Mouse (Mus musculus) MEL (cell line): ENCODE measurements around the gene Polr2c. TPM values are rescaled to one million over a fixed set of nuclear protein-coding genes. Genes with fewer than 3 reads are reported as not detected.

Experiments used
- DNase-seq: peaks from one replicate; pipeline ENCODE4 v3.0.0; 2011; ENCODE audit warnings: low read depth, low spot score
- H3K27ac ChIP-seq: 2 replicates; pipeline ENCODE4 v1.5.1; 2012; ENCODE audit warnings: low read depth, mild to moderate bottlenecking, control low read depth, low read length, moderate library complexity; ENCODE audit not compliant: control insufficient read depth
- H3K27me3 ChIP-seq, 2 experiments: fragments of 150-350 bp in 1 of 2; sonication (generic) in 1 of 2; 2 replicates each; pipeline ENCODE4 v1.6.1; 2012; ENCODE audit warnings: low read length in 2 of 2, mild to moderate bottlenecking in 2 of 2, improper control_type of control experiment in 1 of 2, moderate library complexity in 1 of 2; ENCODE audit not compliant: insufficient read depth in 2 of 2, control insufficient read depth in 1 of 2
- H3K36me3 ChIP-seq, 2 experiments: 2 replicates each; pipeline ENCODE4 v1.6.1; 2012 to 2014; ENCODE audit warnings: low read length in 2 of 2, improper control_type of control experiment in 1 of 2, inconsistent platforms in 1 of 2, mild to moderate bottlenecking in 1 of 2; ENCODE audit not compliant: insufficient read depth in 2 of 2, control insufficient read depth in 1 of 2
- H3K4me1 ChIP-seq, 2 experiments: fragments of 150-350 bp in 1 of 2; sonication (generic) in 1 of 2; 2 replicates each; pipeline ENCODE4 v1.6.1; 2012; ENCODE audit warnings: low read length in 2 of 2, improper control_type of control experiment in 1 of 2, mild to moderate bottlenecking in 1 of 2; ENCODE audit not compliant: insufficient read depth in 2 of 2, control insufficient read depth in 1 of 2
- H3K4me3 ChIP-seq, 2 experiments: fragments of 150-350 bp in 1 of 2; sonication (generic) in 1 of 2; 2 replicates each; pipeline ENCODE4 v1.5.1; 2012; ENCODE audit warnings: low read depth in 2 of 2, low read length in 2 of 2, mild to moderate bottlenecking in 2 of 2, moderate library complexity in 2 of 2, control low read depth in 1 of 2, improper control_type of control experiment in 1 of 2; ENCODE audit not compliant: control insufficient read depth in 1 of 2, insufficient read depth in 1 of 2
- H3K79me2 ChIP-seq: 2 replicates; pipeline ENCODE4 v1.6.1; 2012; ENCODE audit warnings: mild to moderate bottlenecking, low read length, moderate library complexity; ENCODE audit not compliant: control insufficient read depth, poor library complexity, insufficient read depth
- H3K9ac ChIP-seq: 2 replicates; pipeline ENCODE4 v1.6.1; 2012; ENCODE audit warnings: low read depth, mild to moderate bottlenecking, control low read depth, low read length, moderate library complexity; ENCODE audit not compliant: control insufficient read depth, poor library complexity, severe bottlenecking
- H3K9me3 ChIP-seq: fragments of 150-350 bp; sonication (generic); replicated peaks from 2 replicates; pipeline ENCODE4 v1.6.1; 2012; ENCODE audit warnings: mild to moderate bottlenecking, low read length, improper control_type of control experiment, moderate library complexity; ENCODE audit not compliant: insufficient read depth
- BHLHE40 ChIP-seq: IDR thresholded peaks from 2 replicates; pipeline ENCODE4 v1.6.1; 2012; ENCODE audit warnings: low read depth, mild to moderate bottlenecking, inconsistent platforms, low read length, improper control_type of control experiment, borderline replicate concordance
- CHD1 ChIP-seq: IDR thresholded peaks from 2 replicates; pipeline ENCODE4 v1.6.1; 2012; ENCODE audit warnings: low read depth, mild to moderate bottlenecking, inconsistent platforms, low read length, improper control_type of control experiment
- CHD2 ChIP-seq: IDR thresholded peaks from 2 replicates; pipeline ENCODE4 v1.6.1; 2011; ENCODE audit warnings: low read length, improper control_type of control experiment
- CTCF ChIP-seq, 3 experiments: IDR thresholded peaks in 2 of 3; conservative IDR thresholded peaks in 1 of 3; 2 replicates each; pipeline ENCODE4 v1.5.1; 2011 to 2012; ENCODE audit warnings: low read length in 3 of 3, low read depth in 2 of 3, mild to moderate bottlenecking in 2 of 3, improper control_type of control experiment in 1 of 3, inconsistent platforms in 1 of 3, mixed read lengths in 1 of 3, moderate library complexity in 1 of 3; ENCODE audit not compliant: control insufficient read depth in 1 of 3, insufficient read depth in 1 of 3, poor library complexity in 1 of 3, severe bottlenecking in 1 of 3
- E2F4 ChIP-seq: IDR thresholded peaks from 2 replicates; pipeline ENCODE4 v1.6.1; 2011; ENCODE audit warnings: low read depth, low read length, improper control_type of control experiment, borderline replicate concordance
- ELF1 ChIP-seq: IDR thresholded peaks from 2 replicates; pipeline ENCODE4 v1.6.1; 2014; ENCODE audit warnings: low read depth, mild to moderate bottlenecking, inconsistent platforms, low read length, improper control_type of control experiment, moderate library complexity
- GABPA ChIP-seq: IDR thresholded peaks from 2 replicates; pipeline ENCODE4 v1.6.1; 2012; ENCODE audit warnings: low read depth, mild to moderate bottlenecking, inconsistent platforms, low read length, improper control_type of control experiment, moderate library complexity
- MAFK ChIP-seq: IDR thresholded peaks from 2 replicates; pipeline ENCODE4 v1.6.1; 2011; ENCODE audit warnings: low read depth, mild to moderate bottlenecking, low read length, improper control_type of control experiment, borderline replicate concordance
- MAX ChIP-seq: IDR thresholded peaks from 2 replicates; pipeline ENCODE4 v1.6.1; 2011; ENCODE audit warnings: low read length, improper control_type of control experiment
- MAZ ChIP-seq: IDR thresholded peaks from 2 replicates; pipeline ENCODE4 v1.6.1; 2012; ENCODE audit warnings: low read depth, mild to moderate bottlenecking, inconsistent platforms, low read length, improper control_type of control experiment
- MYB ChIP-seq: IDR thresholded peaks from 2 replicates; pipeline ENCODE4 v1.6.1; 2011; ENCODE audit warnings: mild to moderate bottlenecking, low read depth, low read length, improper control_type of control experiment
- MYC ChIP-seq: IDR thresholded peaks from 2 replicates; pipeline ENCODE4 v1.6.1; 2011; ENCODE audit warnings: low read depth, mild to moderate bottlenecking, low read length, improper control_type of control experiment, moderate library complexity
- NELFE ChIP-seq: IDR thresholded peaks from 2 replicates; pipeline ENCODE4 v1.6.1; 2011; ENCODE audit warnings: low read depth, low read length, improper control_type of control experiment
- NRF1 ChIP-seq: IDR thresholded peaks from 2 replicates; pipeline ENCODE4 v1.6.1; 2014; ENCODE audit warnings: low read depth, mild to moderate bottlenecking, inconsistent platforms, low read length, improper control_type of control experiment, moderate library complexity; ENCODE audit not compliant: poor library complexity, insufficient read depth, severe bottlenecking
- POLR2A ChIP-seq, 2 experiments: IDR thresholded peaks; 2 replicates each; pipeline ENCODE4 v1.6.1; 2011 to 2012; ENCODE audit warnings: low read length in 2 of 2, mild to moderate bottlenecking in 2 of 2, control low read depth in 1 of 2, improper control_type of control experiment in 1 of 2, low read depth in 1 of 2, moderate library complexity in 1 of 2; ENCODE audit not compliant: control insufficient read depth in 1 of 2, insufficient read depth in 1 of 2, poor library complexity in 1 of 2
- POLR2AphosphoS2 ChIP-seq: IDR thresholded peaks from 2 replicates; pipeline ENCODE4 v1.6.1; 2011; ENCODE audit warnings: low read length, improper control_type of control experiment
- POLR2AphosphoS5 ChIP-seq: IDR thresholded peaks from 2 replicates; pipeline ENCODE4 v1.6.1; 2012; ENCODE audit warnings: low read depth, borderline replicate concordance, mild to moderate bottlenecking, inconsistent platforms, low read length, moderate library complexity, mixed read lengths
- RAD21 ChIP-seq: IDR thresholded peaks from 2 replicates; pipeline ENCODE4 v1.6.1; 2011; ENCODE audit warnings: mild to moderate bottlenecking, low read depth, low read length, improper control_type of control experiment
- RCOR1 ChIP-seq: IDR thresholded peaks from 2 replicates; pipeline ENCODE4 v1.6.1; 2012; ENCODE audit warnings: low read depth, mild to moderate bottlenecking, inconsistent platforms, low read length, improper control_type of control experiment
- SIN3A ChIP-seq: IDR thresholded peaks from 2 replicates; pipeline ENCODE4 v1.6.1; 2012; ENCODE audit warnings: low read length, improper control_type of control experiment, inconsistent platforms
- SMC3 ChIP-seq: IDR thresholded peaks from 2 replicates; pipeline ENCODE4 v1.6.1; 2011; ENCODE audit warnings: low read depth, low read length, improper control_type of control experiment
- TAL1 ChIP-seq: IDR thresholded peaks from 2 replicates; pipeline ENCODE4 v1.6.1; 2012; ENCODE audit warnings: mild to moderate bottlenecking, inconsistent platforms, low read length, moderate library complexity, mixed read lengths
- UBTF ChIP-seq: IDR thresholded peaks from 2 replicates; pipeline ENCODE4 v1.6.1; 2012; ENCODE audit warnings: low read depth, mild to moderate bottlenecking, inconsistent platforms, low read length, improper control_type of control experiment, moderate library complexity, borderline replicate concordance; ENCODE audit not compliant: insufficient read depth
- USF1 ChIP-seq: IDR thresholded peaks from 2 replicates; pipeline ENCODE4 v1.6.1; 2014; ENCODE audit warnings: low read depth, mild to moderate bottlenecking, inconsistent platforms, low read length, improper control_type of control experiment, moderate library complexity
- ZC3H11A ChIP-seq: IDR thresholded peaks from 2 replicates; pipeline ENCODE4 v1.6.1; 2012; ENCODE audit warnings: low read depth, mild to moderate bottlenecking, inconsistent platforms, low read length, improper control_type of control experiment
- ZKSCAN1 ChIP-seq: IDR thresholded peaks from 2 replicates; pipeline ENCODE4 v1.6.1; 2012; ENCODE audit warnings: low read depth, mild to moderate bottlenecking, inconsistent platforms, low read length, improper control_type of control experiment, moderate library complexity
- polyA plus RNA-seq, 2 experiments: library from polyadenylated mRNA; stranded (reverse) in 1 of 2; unstranded in 1 of 2; fragments of >175 nt in 1 of 2; fragments of >200 nt in 1 of 2; gene quantifications; 2 replicates each; pipeline versions ENCODE4 v1.2.1 to v1.2.4; 2012; ENCODE audit warnings: low replicate concordance in 2 of 2, low read depth in 1 of 2; ENCODE audit not compliant: insufficient read length in 2 of 2, insufficient read depth in 1 of 2, missing spikeins in 1 of 2
- total RNA-seq: library from RNA; depleted of rRNA; stranded (reverse); fragments of 300-350 nt; gene quantifications from 2 replicates; pipeline ENCODE4 v1.2.3, GENCODE M21; 2012

Polr2c gene
- total and polyA plus RNA-seq, 3 experiments = 92.5 to 181 (median 151) TPM

DNA sequence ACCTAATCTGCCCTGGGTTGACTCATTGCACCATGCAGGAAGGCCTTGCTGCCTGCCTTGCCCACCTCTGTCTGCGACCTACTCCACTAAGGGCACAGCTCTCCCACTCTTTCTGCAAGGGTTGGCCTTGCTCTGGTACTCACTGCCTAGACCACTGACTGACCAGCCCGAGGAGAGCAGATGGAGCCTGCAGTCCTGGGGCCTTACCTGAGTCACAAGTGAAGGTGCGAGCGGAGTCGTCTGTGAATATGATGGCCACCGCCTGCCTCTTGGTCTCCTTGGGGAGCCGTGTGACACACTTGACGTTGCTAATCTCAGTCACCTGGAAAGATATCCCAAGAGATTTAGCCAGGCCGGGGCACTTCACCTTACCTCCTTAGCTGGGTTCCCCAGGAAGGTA, 9.7 kb downstream of the Polr2c start:
- Histone ChIP-seq H3K4me1 (peaks cover 0 to 8% of the 10 kb centered on the region in 2 experiments; a peak in 1 of 4 replicates), H3K9ac (no peak overlapping the region), H3K27ac (no peak overlapping the region), H3K9me3 (no peaks in the 10 kb centered on the region), H3K27me3 (no peaks in the 10 kb centered on the region), H3K36me3 (peaks cover 0 to 3% of the 10 kb centered on the region in 2 experiments; a peak in 2 of 4 replicates), H3K79me2 (no peaks in the 10 kb centered on the region), H3K4me3 (no peak overlapping the region)
- TF ChIP-seq POLR2AphosphoS2 = 0 out of 2 replicates have a peak, but pooled peaks have one; percentile 12
- TF ChIP-seq BHLHE40 = no peak
- no peak for DNase-seq

DNA sequence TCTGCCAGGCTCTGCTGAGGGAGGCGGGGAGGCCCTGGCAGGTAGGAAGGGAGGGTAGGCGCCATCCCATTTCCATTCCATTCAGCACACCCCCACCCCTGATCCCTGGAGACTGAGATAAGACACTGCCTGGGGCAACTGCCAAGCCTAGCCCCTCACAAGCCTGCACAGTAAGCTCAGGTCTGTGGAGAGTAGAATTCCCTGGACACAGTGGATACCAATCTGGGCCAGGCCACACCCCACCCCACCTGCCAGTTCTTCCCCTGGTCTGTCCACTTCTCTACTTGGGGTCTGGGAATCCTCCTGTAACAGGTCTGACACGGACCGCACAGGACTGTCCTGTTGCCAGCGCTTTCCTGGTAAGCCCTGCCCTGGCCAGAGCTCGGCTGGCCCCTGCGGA, 11.9 kb downstream of the Polr2c start:
- Histone ChIP-seq H3K4me1 (peaks cover 0 to 8% of the 10 kb centered on the region in 2 experiments; a peak in 1 of 4 replicates), H3K36me3 (no peaks in the 10 kb centered on the region; a peak in 1 of 4 replicates), H3K27me3 (no peaks in the 10 kb centered on the region)

DNA sequence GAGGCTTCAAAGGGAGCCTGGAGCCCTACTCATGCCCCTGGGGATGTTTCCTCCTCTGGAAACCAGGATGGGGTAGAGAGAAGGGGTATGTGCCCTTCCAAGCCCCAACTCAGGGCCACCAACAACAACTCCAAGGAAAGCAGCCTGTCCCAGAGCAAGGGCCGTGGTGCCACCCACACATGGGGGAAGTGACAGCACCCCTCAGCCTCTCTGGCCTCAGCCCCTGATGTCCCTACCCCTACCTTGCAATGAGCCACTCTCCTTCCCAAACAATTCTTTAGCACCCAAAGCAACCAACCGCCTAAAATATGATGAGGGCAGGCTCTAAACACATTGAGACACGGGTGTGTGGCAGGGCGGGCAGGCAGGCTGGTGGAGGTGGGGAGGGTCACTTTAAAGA, 12.8 kb downstream of the Polr2c start:
- peaks cover 0 to 8% of the 10 kb centered on the region in 2 experiments; a peak in 1 of 4 replicates for H3K4me1 ChIP-seq
- H3K9me3 ChIP-seq = no peaks in the 10 kb centered on the region
- H3K36me3 ChIP-seq = no peaks in the 10 kb centered on the region; a peak in 1 of 4 replicates

More for the DNA sequence above, 11.9 kb downstream of the Polr2c start:
- DNase-seq = no peak
- TF ChIP-seq GABPA = no peak
- no peak for TF ChIP-seq E2F4
- TF ChIP-seq NRF1 = no peak
- TF ChIP-seq POLR2AphosphoS5 = no peak
- no peak for TF ChIP-seq RAD21
- TF ChIP-seq ZC3H11A = no peak
- no peak for TF ChIP-seq UBTF
- TF ChIP-seq MAX = no peak
- TF ChIP-seq MYB = no peak
- TF ChIP-seq MAZ = no peak
- no peak for TF ChIP-seq ZKSCAN1
- no peak for TF ChIP-seq NELFE
- no peak for TF ChIP-seq TAL1
- TF ChIP-seq SMC3 = no peak
- no peak overlapping the region for H3K27ac ChIP-seq
- H3K9me3 ChIP-seq = no peaks in the 10 kb centered on the region
- no peak overlapping the region for H3K9ac ChIP-seq
- no peak overlapping the region for H3K4me3 ChIP-seq
- H3K79me2 ChIP-seq = no peaks in the 10 kb centered on the region

More for the DNA sequence above, 12.8 kb downstream of the Polr2c start:
- H3K27me3 ChIP-seq = no peaks in the 10 kb centered on the region
- TF ChIP-seq USF1 = no peak
- TF ChIP-seq ZC3H11A = no peak
- no peak for TF ChIP-seq POLR2AphosphoS5
- no peak for TF ChIP-seq POLR2A (IDR thresholded peaks at IDR 0.05; ENCODE audit: control insufficient read depth in 1 of 2, insufficient read depth in 1 of 2, low read depth in 1 of 2, low read length in 2 of 2, poor library complexity in 1 of 2)
- TF ChIP-seq SIN3A = no peak
- TF ChIP-seq MAFK = no peak
- TF ChIP-seq RCOR1 = no peak
- no peak for TF ChIP-seq MAX
- no peak for TF ChIP-seq ELF1
- no peak for TF ChIP-seq MYC
- no peak for TF ChIP-seq CHD2
- TF ChIP-seq ZKSCAN1 = no peak
- TF ChIP-seq BHLHE40 = no peak
- TF ChIP-seq CHD1 = no peak
- no peak for TF ChIP-seq CTCF (IDR thresholded peaks at IDR 0.05 in 2 of 3, conservative IDR thresholded peaks at IDR 0.05 in 1 of 3; ENCODE audit: control insufficient read depth in 1 of 3, insufficient read depth in 1 of 3, low read depth in 2 of 3, low read length in 3 of 3, poor library complexity in 1 of 3, severe bottlenecking in 1 of 3)
- H3K4me3 ChIP-seq = no peak overlapping the region
- no peak overlapping the region for H3K27ac ChIP-seq
- H3K9ac ChIP-seq = no peak overlapping the region
- no peaks in the 10 kb centered on the region for H3K79me2 ChIP-seq
- no peak for DNase-seq
